Mouse (Mus musculus) mesoderm, embryonic 11.5 days (tissue): ENCODE data around the gene Hoxa6.
A peak's percentile ranks its signal among the peaks of the same experiment; 100 is the strongest.

Experiments used
- DNase-seq: peaks from one replicate; pipeline ENCODE4 v3.0.0-alpha.2; 2012; ENCODE audit warnings: low read depth, low spot score

Hoxa6 gene

GRCm38 (mm10) chr6:52215771-52216535, 7.4 kb upstream of the Hoxa6 start:
- no peak for DNase-seq

- DNase-seq, result no peak
These were observed 6.5 kb upstream of the Hoxa6 start for GRCm38 (mm10) chr6:52215070-52215469.

GRCm38 (mm10) chr6:52214271-52214670, 5.7 kb upstream of the Hoxa6 start:
- DNase-seq, result no peak

- peak; percentile 92 for DNase-seq
These were observed 4.8 kb upstream of the Hoxa6 start, which contains the start of the genes Hoxa3 and Gm28308 for GRCm38 (mm10) chr6:52213119-52213986. Gene Hoxa3 (minus strand): TSS chr6:52213336. Gene Gm28308 (minus strand): TSS chr6:52213339.

GRCm38 (mm10) chr6:52212556-52213118, 4.1 kb upstream of the Hoxa6 start:
- no peak for DNase-seq

GRCm38 (mm10) chr6:52211961-52212360, 3.4 kb upstream of the Hoxa6 start:
- DNase-seq, result no peak

- DNase-seq, result peak; percentile 89
These were observed 2.8 kb upstream of the Hoxa6 start for GRCm38 (mm10) chr6:52211170-52211935.

- DNase-seq, result no peak
These were observed 1.1 kb upstream of the Hoxa6 start for GRCm38 (mm10) chr6:52209685-52210046.

GRCm38 (mm10) chr6:52208868-52209684, 554 bp upstream of the Hoxa6 start:
- DNase-seq, result no peak

- no peak for DNase-seq
These were observed 892 bp downstream of the Hoxa6 start for GRCm38 (mm10) chr6:52207684-52207976.

- DNase-seq, result no peak
These were observed 1.4 kb downstream of the Hoxa6 start for GRCm38 (mm10) chr6:52206882-52207683.

GRCm38 (mm10) chr6:52205638-52206621, 2.6 kb downstream of the Hoxa6 start:
- no peak for DNase-seq

GRCm38 (mm10) chr6:52205221-52205620, 3.3 kb downstream of the Hoxa6 start:
- DNase-seq, result no peak

- DNase-seq, result peak; percentile 97
These were observed 4.3 kb downstream of the Hoxa6 start, which contains the start of gene Hoxa5 for GRCm38 (mm10) chr6:52204050-52204752. Gene Hoxa5 (minus strand): TSS chr6:52204587.

GRCm38 (mm10) chr6:52203371-52204049, 5.0 kb downstream of the Hoxa6 start:
- DNase-seq, result no peak

GRCm38 (mm10) chr6:52203121-52203370, 5.5 kb downstream of the Hoxa6 start:
- DNase-seq, result no peak

- DNase-seq, result no peak
These were observed 6.0 kb downstream of the Hoxa6 start for GRCm38 (mm10) chr6:52202362-52203120.
